Mouse (Mus musculus): ENCODE results near the gene Klf3.
"Not testable (repeated sequence)": the region's sequence is repeated elsewhere in the genome, so short reads cannot be mapped to it uniquely, and the experiment has no call there.

Gene Klf3

GRCm38 (mm10) chr5:64877235-64878026 lies 74.2 kb downstream of the Klf3 start:
- no peak for DNase-seq (ENCODE audit: low read depth, low spot score)

GRCm38 (mm10) chr5:64878027-64878425 lies 74.8 kb downstream of the Klf3 start:
- DNase-seq (ENCODE audit: low read depth, low spot score), result peak; percentile 82

GRCm38 (mm10) chr5:64878526-64878925 lies 75.3 kb downstream of the Klf3 start:
- DNase-seq (ENCODE audit: low read depth, low spot score), result no peak

GRCm38 (mm10) chr5:64879241-64879640 lies 76.1 kb downstream of the Klf3 start:
- no peak for DNase-seq (ENCODE audit: low read depth, low spot score)

- DNase-seq (ENCODE audit: low read depth, low spot score), result not testable (repeated sequence)
Observed at GRCm38 (mm10) chr5:64881559-64881958, 78.4 kb downstream of the Klf3 start.

GRCm38 (mm10) chr5:64881976-64882375 lies 78.8 kb downstream of the Klf3 start:
- DNase-seq (ENCODE audit: low read depth, low spot score), result not testable (repeated sequence)

Measured in brain, adult 2 months (tissue).